Mouse (Mus musculus): ENCODE results near the gene Stat5b.

- TF ChIP-seq POLR2A (IDR thresholded peaks at IDR 0.05; ENCODE audit: borderline replicate concordance, control insufficient read depth, low read depth, low read length): no peak
- no peak for TF ChIP-seq CTCF (IDR thresholded peaks at IDR 0.05; ENCODE audit: control insufficient read depth, insufficient read depth, low read length)
These were observed 19.9 kb upstream of the Stat5b start for GRCm38 (mm10) chr11:100870256-100870967.
